Mouse (Mus musculus) heart, postnatal 25 days (tissue): ENCODE results near the gene Tab1. TPM values are rescaled to one million over a fixed set of nuclear protein-coding genes. Genes with fewer than 3 reads are reported as not detected.
"Not testable (repeated sequence)": the region's sequence is repeated elsewhere in the genome, so short reads cannot be mapped to it uniquely, and the experiment has no call there.

Experiments
- DNase-seq: peaks from one replicate; pipeline ENCODE4 v3.0.0; 2022; ENCODE audit warnings: low spot score
- intact Hi-C: fragments of 180-260 bp; cut with DNase I; formaldehyde crosslinking; loops from one replicate; pipeline ENCODE4 v1.15.1; 2025
- total RNA-seq, 2 experiments: library from RNA; stranded (reverse); gene quantifications; 2 replicates each; pipeline ENCODE4 v1.2.3; 2021

Gene Tab1
- total RNA-seq, 2 experiments from 2014 or later = 23.7 to 26.5 TPM

GRCm38 (mm10) chr15:80101503-80101902, 31.4 kb upstream of the Tab1 start:
- intact Hi-C loops = no loop called here
- no peak for DNase-seq

- no peak for DNase-seq
- intact Hi-C loops = no loop called here
These were observed 30.4 kb upstream of the Tab1 start for GRCm38 (mm10) chr15:80102495-80102894.

- intact Hi-C loops = no loop called here
- DNase-seq = no peak
These were observed 27.2 kb upstream of the Tab1 start for GRCm38 (mm10) chr15:80105490-80106410.

- DNase-seq = no peak
- intact Hi-C loops = no loop called here
These were observed 25.8 kb upstream of the Tab1 start for GRCm38 (mm10) chr15:80107143-80107542.

GRCm38 (mm10) chr15:80107575-80107974, 25.4 kb upstream of the Tab1 start:
- intact Hi-C loops = no loop called here
- DNase-seq = no peak

GRCm38 (mm10) chr15:80111436-80111835, 21.5 kb upstream of the Tab1 start:
- DNase-seq = no peak
- intact Hi-C loops = no loop called here

DNA sequence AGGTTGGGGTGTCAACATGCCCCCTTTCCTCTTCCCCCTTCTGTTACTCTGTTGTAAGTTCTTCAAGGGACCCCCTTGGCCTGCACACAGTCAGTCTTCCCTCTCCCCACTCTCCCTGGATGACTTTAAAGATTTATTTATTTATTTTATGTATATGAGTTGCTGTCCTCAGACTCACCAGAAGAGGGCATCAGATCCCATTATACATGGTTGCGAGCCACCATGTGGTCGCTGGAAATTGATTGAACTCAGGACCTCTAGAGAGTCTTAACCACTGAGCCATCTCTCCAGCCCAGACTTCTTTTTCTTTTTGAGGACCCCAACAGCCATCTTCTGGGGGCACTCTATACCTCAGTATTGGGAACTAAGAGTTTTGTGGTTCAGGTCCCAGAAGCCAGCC, 20.4 kb upstream of the Tab1 start:
- DNase-seq = no peak
- intact Hi-C loops = no loop called here

GRCm38 (mm10) chr15:80114414-80114813, 18.5 kb upstream of the Tab1 start:
- DNase-seq = no peak
- intact Hi-C loops = no loop called here

DNA sequence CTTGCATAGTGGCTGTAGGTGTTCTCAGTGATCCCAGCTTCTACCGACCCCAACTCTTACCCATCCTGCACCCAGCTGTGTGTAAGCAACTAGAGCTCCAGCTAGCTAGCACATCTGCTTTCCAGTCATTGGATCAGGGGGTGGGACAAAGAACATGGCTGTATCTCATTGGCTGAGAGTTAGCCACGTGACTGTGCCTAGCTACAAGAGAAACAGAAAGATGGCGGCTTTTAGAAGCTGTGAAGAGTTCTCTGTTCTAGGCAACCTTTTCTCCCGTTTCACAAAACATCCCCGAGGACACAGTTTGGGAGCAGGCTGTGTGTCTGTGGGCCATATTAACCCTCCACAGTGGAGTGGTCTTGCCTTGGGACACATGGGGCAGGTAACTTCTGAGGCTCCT, 17.7 kb upstream of the Tab1 start:
- intact Hi-C loops = no loop called here
- no peak for DNase-seq

DNA sequence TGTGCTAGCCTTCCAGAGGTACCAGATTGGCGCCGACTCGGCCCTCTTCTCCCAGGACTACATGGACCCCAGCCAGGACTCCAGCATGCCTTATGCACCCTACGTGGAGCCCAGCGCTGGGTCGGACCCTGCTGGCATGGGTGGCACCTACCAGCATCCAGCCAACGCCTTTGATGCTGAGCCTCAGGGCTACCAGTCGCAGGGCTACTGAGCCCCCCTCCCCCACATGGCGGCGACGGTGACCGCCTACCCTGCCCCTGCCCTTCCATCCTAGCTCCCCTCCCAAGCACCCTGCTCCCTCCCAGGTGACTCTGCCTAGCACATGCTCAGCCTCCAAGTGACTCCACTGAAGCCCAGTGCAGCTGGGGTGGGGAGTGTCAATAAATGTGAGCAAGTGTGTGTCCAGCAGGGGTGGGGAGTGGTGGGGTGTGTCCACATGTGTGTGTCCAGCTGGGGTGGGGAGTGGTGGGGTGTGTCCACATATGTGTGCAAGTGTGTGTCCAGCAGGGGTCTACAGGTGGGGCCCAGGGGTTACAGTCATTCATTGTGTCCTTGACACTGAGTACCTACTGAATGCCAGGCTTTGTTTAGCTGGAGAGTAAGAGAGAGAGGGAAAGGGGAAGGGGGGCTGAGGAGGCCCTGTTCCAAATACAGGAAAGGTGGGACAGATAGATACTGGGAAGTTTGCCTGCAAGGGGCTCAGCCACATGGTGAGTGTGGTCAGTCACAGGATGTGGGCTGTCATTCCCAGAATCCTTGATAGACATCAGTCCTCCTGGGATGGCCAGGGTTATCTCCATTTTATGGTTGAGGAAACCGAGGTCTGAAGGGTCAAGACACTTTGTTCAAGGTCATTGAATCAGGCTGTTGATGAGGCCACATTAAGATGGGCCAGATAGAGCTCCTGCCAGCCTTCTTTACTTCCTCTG, 16.8 kb upstream of the Tab1 start:
- intact Hi-C loops = no loop called here
- no peak for DNase-seq

GRCm38 (mm10) chr15:80117154-80117553, 15.8 kb upstream of the Tab1 start:
- intact Hi-C loops = no loop called here
- no peak for DNase-seq

- DNase-seq = no peak
- intact Hi-C loops = no loop called here
These were observed 13.9 kb upstream of the Tab1 start for GRCm38 (mm10) chr15:80119076-80119475.

DNA sequence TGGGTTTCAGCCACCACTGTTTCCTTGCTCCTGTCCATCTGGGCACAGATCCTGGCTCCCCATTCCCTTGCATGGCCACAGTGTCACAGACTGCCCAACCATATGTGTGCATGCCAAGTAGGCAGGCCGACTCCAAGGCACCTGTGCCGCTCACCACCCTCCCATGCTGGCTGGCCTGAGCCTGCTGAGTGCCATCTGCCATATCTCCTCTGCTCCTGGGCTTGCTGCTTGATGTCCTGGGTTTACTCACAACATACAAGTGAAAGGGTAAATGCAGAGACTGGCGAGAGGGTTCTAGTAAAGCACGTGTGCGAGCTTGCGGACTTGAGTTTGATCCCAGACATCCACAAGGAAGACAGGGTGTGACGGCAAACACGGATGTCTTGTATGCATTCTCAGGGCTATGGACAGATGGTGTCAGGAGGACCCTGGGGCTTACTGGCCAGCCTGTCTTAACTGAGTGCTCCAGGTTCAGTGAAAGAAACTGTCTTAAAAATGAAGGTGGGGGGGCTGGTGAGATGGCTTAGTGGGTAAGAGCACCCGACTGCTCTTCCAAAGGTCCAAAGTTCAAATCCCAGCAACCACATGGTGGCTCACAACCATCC, 11.1 kb upstream of the Tab1 start:
- intact Hi-C loops = no loop called here
- DNase-seq = no peak

GRCm38 (mm10) chr15:80122431-80122830, 10.5 kb upstream of the Tab1 start:
- intact Hi-C loops, DNase-seq: not testable (repeated sequence)

DNA sequence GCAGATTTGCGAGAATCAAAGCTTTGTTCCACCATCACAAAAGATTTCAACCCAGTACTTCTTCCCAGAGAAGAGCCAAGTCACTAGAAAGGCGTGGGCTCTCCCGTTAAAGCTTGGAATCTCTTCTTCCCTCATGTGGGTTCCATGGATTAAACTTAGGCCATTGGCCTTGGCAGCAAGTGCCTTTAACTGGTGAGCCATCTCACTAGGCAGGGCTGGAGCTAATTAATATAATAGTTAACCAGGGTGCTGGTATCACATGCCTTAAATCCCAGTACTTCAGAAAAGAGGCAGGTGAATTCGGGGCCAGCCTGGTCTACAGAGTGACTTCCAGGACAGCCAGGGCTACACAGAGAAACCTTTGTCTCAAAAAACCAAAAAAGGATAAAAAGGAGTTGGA, 8.3 kb upstream of the Tab1 start:
- intact Hi-C loops = no loop called here
- no peak for DNase-seq

- intact Hi-C loops = no loop called here
- DNase-seq = no peak
These were observed 5.7 kb upstream of the Tab1 start for GRCm38 (mm10) chr15:80127191-80127590.

DNA sequence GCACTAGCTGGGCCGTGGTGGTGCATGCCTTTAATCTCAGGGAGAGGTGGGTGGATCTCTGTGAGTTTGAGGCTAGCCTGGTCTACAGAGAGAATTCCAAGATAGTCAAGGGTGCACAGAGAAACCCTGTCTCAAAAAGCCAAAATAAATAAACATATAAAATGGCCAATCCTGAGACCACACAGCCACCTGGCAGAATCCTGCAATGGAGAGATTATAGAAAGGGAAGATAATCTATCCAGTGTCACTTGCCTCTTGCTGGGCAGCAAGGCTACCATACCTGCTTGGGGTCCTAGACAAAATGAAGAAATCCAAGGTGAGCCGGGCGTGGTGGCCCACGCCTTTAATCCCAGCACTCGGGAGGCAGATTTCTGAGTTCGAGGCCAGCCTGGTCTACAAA, 2.9 kb upstream of the Tab1 start:
- intact Hi-C loops = loop anchor here (5.0 kb wide), 3 partner anchors 42 to 97 kb away; partner anchors contain the start of gene Mgat3
- no peak for DNase-seq

DNA sequence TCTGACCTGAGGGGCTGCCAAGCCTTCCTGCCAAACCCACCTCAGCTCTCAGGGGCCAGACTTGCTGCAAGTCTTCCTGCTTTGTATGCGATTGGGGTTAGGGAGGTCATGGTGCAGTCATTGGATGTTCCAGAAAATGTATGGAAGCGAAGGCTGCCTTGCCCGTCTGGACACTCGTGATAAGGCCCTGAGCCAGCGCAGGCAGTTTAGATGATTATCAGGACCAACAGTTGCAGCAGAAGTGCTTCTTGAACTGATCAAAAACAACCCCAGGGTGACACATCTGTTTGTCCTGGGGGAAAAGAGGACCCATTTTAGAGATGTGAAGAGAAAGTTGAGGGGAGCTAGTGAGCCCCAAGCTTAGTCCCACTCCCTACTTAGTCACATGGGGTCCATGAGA, 2.2 kb upstream of the Tab1 start:
- no peak for DNase-seq
- intact Hi-C loops = loop anchor here (5.0 kb wide), 3 partner anchors 42 to 97 kb away; partner anchors contain the start of gene Mgat3

DNA sequence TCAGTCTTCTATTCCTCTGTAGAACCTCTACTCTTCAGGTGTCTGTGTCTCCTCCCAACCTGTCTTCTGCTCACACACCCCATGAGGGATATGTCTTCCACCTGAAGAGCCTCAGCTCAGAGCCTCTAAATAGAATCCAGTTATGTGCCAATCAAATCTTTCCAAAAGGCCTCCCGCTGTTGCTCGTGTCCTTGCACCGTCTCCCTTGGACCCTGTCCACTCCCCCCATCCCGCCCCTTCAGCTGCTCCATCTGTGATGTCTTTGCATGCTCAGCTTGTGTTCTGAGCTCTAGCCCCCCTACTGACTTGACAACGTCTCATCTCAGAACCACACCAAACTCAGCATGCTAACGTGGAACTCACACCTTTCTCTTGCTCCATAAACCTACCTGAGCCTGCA, 1.5 kb upstream of the Tab1 start:
- DNase-seq = no peak
- intact Hi-C loops = loop anchor here (5.0 kb wide), 3 partner anchors 41 to 96 kb away; partner anchors contain the start of gene Mgat3

- intact Hi-C loops = loop anchor here (5.0 kb wide), 3 partner anchors 40 to 95 kb away; partner anchors contain the start of gene Mgat3
- DNase-seq = no peak
These were observed 475 bp upstream of the Tab1 start for GRCm38 (mm10) chr15:80132452-80132851.
